Mouse (Mus musculus): Measurements from ENCODE around the gene Mns1. TPM values are rescaled to one million over a fixed set of nuclear protein-coding genes. Genes with fewer than 3 reads are reported as not detected.

Mns1 gene
- polyA plus RNA-seq (2014; fragmentation: Nextera tagmentation; extraction: Ambion mirVana) = 36.8 and 37.8 TPM in 2 replicates

DNA sequence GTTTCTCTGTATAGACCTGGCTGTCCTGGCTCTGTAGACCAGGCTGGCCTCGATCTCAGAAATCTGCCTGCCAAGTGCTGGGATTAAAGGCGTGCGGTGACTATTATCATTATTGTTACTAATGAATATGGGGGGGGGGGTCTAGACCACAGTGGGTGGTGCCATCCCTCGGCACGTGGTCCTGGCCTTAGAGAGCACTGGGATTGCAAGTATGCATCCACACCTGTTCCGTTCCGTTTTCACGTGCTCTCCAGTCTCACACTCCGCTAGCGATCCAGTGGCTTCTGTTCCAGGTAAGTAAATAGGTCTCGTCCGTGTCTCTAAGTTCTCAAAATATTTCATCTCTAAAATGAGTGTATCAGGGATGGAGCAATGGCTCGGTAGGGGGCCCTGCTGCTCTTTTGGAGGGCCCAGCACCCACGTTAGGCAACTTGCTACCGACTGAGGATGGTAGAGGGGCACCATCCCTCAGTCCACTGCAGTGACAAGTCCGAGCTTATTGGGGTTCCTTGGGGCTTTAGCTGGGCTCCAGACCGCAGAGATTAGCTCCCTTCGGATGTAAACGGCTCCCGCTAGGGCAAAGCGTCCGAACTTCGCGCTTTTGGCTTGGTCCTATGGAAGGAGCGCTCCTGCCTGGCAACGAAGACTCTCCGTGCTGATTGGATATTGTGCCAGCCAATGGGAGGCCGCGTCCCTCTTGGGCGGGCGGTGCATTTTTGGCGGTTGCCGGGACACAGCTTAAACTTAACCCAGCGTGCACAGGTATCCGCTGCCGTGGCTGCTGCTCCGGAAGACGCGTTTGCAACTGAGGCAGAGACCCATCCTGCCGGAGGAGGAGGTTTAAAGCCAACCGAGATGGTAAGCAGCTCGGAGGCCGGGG lies at the start of gene Mns1:
Gene Mns1, plus strand, starts transcription at position 190 of the 880 bp plus-strand sequence.
- Histone ChIP-seq H3K27ac (ENCODE audit: low read depth) (peak within 1 kb of the TSS; percentile 67), H3K4me3 (ENCODE audit: low read depth, low read length) (peak within 1 kb of the TSS; percentile 66)
- 2% methylated on average over 43 of the region's 43 CpGs for WGBS

GRCm38 (mm10) chr9:72388934-72389333 lies 48.9 kb upstream of the Mns1 start:
- Histone ChIP-seq H3K9ac (no peak overlapping the region), H3K4me3 (ENCODE audit: low read depth, low read length) (no peak overlapping the region), H3K27me3 (ENCODE audit: insufficient read depth, low read length) (no peaks in the 10 kb centered on the region), H3K4me2 (no peak overlapping the region), H3K9me3 (ENCODE audit: low read depth, low read length) (no peaks in the 10 kb centered on the region), H3K36me3 (ENCODE audit: insufficient read depth) (no peaks in the 10 kb centered on the region), H3K27ac (ENCODE audit: low read depth) (no peak overlapping the region), H3K4me1 (ENCODE audit: insufficient read depth) (no peaks in the 10 kb centered on the region)
- TF ChIP-seq CTCF (IDR thresholded peaks at IDR 0.05; ENCODE audit: low read depth) = no peak
- ATAC-seq (ENCODE audit: insufficient read depth) (no peak), DNase-seq (no peak)
- WGBS = 77% methylated on average over 4 of the region's 4 CpGs

More for the DNA sequence above, at the start of gene Mns1:
- H3K36me3 ChIP-seq (ENCODE audit: insufficient read depth) = no peaks in the 10 kb centered on the region
- DNase-seq (peak; percentile 98), ATAC-seq (ENCODE audit: insufficient read depth) (peak; percentile 98)
- H3K4me1 ChIP-seq (ENCODE audit: insufficient read depth) = peaks cover 5% of the 10 kb centered on the region
- peak; percentile 45 for TF ChIP-seq CTCF (IDR thresholded peaks at IDR 0.05; ENCODE audit: low read depth)
- H3K4me2 ChIP-seq = peak within 1 kb of the TSS; percentile 94
- peak within 1 kb of the TSS; percentile 60 for H3K9ac ChIP-seq
- no peaks in the 10 kb centered on the region for H3K9me3 ChIP-seq (ENCODE audit: low read depth, low read length)
- no peaks in the 10 kb centered on the region for H3K27me3 ChIP-seq (ENCODE audit: insufficient read depth, low read length)

DNA sequence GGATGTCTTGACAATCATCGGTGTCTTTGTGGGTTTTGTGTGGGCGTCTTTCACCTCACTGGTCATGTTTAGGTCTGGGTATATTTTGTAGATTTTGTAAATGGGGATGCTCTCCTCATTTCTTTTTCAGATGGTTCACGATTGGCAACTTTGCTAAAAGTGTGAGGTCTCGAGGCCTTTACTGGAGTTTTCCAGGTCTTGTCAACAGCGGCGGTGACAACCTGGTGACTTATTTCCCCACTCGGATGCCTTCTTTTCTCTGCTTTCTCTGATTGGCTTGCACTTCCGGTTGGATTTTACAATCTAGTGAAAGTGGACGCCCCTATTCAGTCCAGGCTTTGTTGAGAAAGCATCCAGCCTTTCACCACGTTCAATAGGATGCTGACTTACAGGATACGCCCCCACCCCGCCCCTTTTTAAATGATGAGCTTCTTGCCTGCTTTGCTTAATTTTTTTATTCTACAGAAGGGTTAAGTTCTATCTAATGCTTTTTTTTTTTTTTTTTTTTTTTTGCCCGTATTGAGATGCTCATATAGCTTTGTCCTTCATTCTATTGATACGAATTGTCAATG lies 48.3 kb upstream of the Mns1 start:
- 74% methylated on average over 14 of the region's 14 CpGs for WGBS
- H3K9ac ChIP-seq = no peak overlapping the region
- no peak overlapping the region for H3K4me3 ChIP-seq (ENCODE audit: low read depth, low read length)
- H3K27ac ChIP-seq (ENCODE audit: low read depth) = no peak overlapping the region
- H3K4me2 ChIP-seq = no peak overlapping the region
- ATAC-seq (ENCODE audit: insufficient read depth) (no peak), DNase-seq (no peak)
- TF ChIP-seq CTCF (IDR thresholded peaks at IDR 0.05; ENCODE audit: low read depth) = no peak
- no peaks in the 10 kb centered on the region for H3K9me3 ChIP-seq (ENCODE audit: low read depth, low read length)
- H3K36me3 ChIP-seq (ENCODE audit: insufficient read depth) = no peaks in the 10 kb centered on the region
- no peaks in the 10 kb centered on the region for H3K4me1 ChIP-seq (ENCODE audit: insufficient read depth)
- no peaks in the 10 kb centered on the region for H3K27me3 ChIP-seq (ENCODE audit: insufficient read depth, low read length)

DNA sequence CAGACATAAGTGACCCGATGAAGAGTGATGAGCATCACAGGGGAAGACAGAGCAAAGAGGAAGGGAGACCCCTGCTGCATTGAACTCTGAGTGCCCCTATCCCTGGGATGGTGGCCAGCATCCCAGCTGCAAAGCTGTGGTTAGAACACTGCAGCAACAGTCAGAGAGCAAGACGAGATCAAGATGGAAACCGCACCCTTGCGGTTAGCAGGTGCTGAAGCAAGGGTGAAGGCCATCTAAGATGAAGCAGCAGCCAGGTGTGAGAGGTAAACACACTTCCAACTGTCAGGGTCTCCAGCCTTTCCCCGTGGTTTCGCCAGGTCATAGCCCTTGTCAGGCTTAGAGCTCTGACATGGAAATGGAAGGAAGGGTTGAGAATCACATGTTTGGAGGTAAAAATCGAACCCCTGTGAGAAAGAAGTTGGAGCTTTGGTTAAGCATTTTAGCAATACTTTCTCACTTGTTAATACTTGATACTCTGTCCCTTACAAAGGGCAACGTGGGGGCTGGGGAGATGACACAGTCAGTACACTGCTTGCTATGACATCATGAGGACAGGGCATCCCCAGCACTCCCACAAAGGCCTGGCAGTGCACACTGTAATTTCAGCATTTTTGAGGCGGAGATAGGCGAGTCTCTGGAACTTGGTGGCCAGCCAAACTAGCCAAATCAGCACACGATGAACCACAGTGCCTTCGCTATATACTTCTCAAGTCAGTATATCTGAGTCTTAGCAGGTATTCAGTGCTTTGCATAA lies 47.3 kb upstream of the Mns1 start:
- no peaks in the 10 kb centered on the region for H3K9me3 ChIP-seq (ENCODE audit: low read depth, low read length)
- ATAC-seq (ENCODE audit: insufficient read depth) (no peak), DNase-seq (no peak)
- TF ChIP-seq CTCF (IDR thresholded peaks at IDR 0.05; ENCODE audit: low read depth) = no peak
- no peaks in the 10 kb centered on the region for H3K27me3 ChIP-seq (ENCODE audit: insufficient read depth, low read length)
- no peak overlapping the region for H3K27ac ChIP-seq (ENCODE audit: low read depth)
- H3K9ac ChIP-seq = no peak overlapping the region
- 74% methylated on average over 12 of the region's 12 CpGs for WGBS
- H3K4me2 ChIP-seq = no peak overlapping the region
- H3K4me3 ChIP-seq (ENCODE audit: low read depth, low read length) = no peak overlapping the region
- no peaks in the 10 kb centered on the region for H3K36me3 ChIP-seq (ENCODE audit: insufficient read depth)
- no peaks in the 10 kb centered on the region for H3K4me1 ChIP-seq (ENCODE audit: insufficient read depth)

DNA sequence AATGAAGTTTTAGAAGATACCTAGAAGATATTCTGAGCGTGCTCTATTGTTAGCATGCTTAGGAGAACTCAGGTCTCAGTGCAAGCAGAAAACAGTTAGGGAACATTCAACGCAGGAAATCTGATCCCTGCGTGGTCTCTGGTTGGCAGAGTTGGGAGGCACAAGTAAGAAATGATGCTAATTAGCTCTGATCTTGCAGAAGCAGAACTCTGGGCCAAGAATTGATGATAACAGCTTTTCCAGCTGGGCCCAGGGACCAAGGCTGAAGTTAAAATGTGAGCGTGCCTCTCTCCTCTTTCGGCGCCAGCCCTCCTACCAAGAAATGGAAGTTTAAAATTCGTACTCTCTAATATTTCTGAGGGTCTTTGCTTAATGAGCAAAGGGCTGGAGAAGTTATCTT lies 45.1 kb upstream of the Mns1 start:
- DNase-seq (no peak), ATAC-seq (ENCODE audit: insufficient read depth) (no peak)
- Histone ChIP-seq H3K4me3 (ENCODE audit: low read depth, low read length) (no peak overlapping the region), H3K9ac (no peak overlapping the region), H3K27ac (ENCODE audit: low read depth) (no peak overlapping the region), H3K27me3 (ENCODE audit: insufficient read depth, low read length) (no peaks in the 10 kb centered on the region), H3K4me2 (no peak overlapping the region), H3K4me1 (ENCODE audit: insufficient read depth) (no peaks in the 10 kb centered on the region; the same call in 1 of the 2 replicates), H3K36me3 (ENCODE audit: insufficient read depth) (no peaks in the 10 kb centered on the region), H3K9me3 (ENCODE audit: low read depth, low read length) (no peaks in the 10 kb centered on the region)
- no peak for TF ChIP-seq CTCF (IDR thresholded peaks at IDR 0.05; ENCODE audit: low read depth)
- WGBS = 71% methylated on average over 7 of the region's 7 CpGs

DNA sequence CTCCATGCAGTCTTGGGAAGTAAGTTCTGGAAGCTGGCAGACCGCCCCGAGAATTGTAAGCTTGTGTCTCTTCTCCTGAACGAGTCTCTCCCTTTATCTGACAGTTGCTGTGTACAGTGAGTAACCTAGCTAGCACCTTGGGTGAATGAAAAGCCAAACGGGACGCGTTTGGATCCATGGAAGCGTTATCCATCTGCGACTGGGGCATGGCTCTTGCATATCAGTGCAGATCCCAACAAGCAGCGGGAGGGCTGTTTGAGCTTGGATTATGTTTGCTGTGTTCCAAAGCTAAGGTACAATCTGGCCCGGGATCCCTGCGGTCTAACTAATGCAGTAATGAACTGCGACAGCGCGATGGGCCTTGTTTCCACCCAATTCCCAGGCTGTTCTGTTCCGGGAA lies 44.6 kb upstream of the Mns1 start:
- no peak for TF ChIP-seq CTCF (IDR thresholded peaks at IDR 0.05; ENCODE audit: low read depth)
- no peak overlapping the region for H3K4me3 ChIP-seq (ENCODE audit: low read depth, low read length)
- H3K36me3 ChIP-seq (ENCODE audit: insufficient read depth) = no peaks in the 10 kb centered on the region
- no peak for DNase-seq
- no peaks in the 10 kb centered on the region for H3K9me3 ChIP-seq (ENCODE audit: low read depth, low read length)
- WGBS = 84% methylated on average over 15 of the region's 15 CpGs
- H3K27me3 ChIP-seq (ENCODE audit: insufficient read depth, low read length) = no peaks in the 10 kb centered on the region
- H3K4me2 ChIP-seq = no peak overlapping the region
- no peak overlapping the region for H3K9ac ChIP-seq
- H3K27ac ChIP-seq (ENCODE audit: low read depth) = no peak overlapping the region
- no peaks in the 10 kb centered on the region; the same call in 1 of the 2 replicates for H3K4me1 ChIP-seq (ENCODE audit: insufficient read depth)
- ATAC-seq (ENCODE audit: insufficient read depth) = no peak
